Mouse (Mus musculus) large intestine, adult 2 months (tissue): Measurements from ENCODE around the gene Gcn1l1. TPM values are rescaled to one million over a fixed set of nuclear protein-coding genes. Genes with fewer than 3 reads are reported as not detected.
"Not testable (repeated sequence)": the region's sequence is repeated elsewhere in the genome, so short reads cannot be mapped to it uniquely, and the experiment has no call there.

Experiments used
- DNase-seq: peaks from one replicate; pipeline ENCODE4 v3.0.0-alpha.2; 2012; ENCODE audit warnings: low read depth, low spot score
- WGBS: fragments of 180-500 bp; shearing (Covaris S2); methylation state at CpG from one replicate; pipeline ENCODE4 v1.1.7; 2018; 5-methylcytosine and 5-hydroxymethylcytosine counted together
- polyA plus RNA-seq: library from polyadenylated mRNA; depleted of rRNA; stranded (reverse); fragments of >200 nt; gene quantifications from 2 replicates; pipeline ENCODE4 v1.2.3, GENCODE M21; 2012; rRNA removed

Gcn1l1 gene
- polyA plus RNA-seq = 26.0 and 34.9 TPM in 2 replicates

DNA sequence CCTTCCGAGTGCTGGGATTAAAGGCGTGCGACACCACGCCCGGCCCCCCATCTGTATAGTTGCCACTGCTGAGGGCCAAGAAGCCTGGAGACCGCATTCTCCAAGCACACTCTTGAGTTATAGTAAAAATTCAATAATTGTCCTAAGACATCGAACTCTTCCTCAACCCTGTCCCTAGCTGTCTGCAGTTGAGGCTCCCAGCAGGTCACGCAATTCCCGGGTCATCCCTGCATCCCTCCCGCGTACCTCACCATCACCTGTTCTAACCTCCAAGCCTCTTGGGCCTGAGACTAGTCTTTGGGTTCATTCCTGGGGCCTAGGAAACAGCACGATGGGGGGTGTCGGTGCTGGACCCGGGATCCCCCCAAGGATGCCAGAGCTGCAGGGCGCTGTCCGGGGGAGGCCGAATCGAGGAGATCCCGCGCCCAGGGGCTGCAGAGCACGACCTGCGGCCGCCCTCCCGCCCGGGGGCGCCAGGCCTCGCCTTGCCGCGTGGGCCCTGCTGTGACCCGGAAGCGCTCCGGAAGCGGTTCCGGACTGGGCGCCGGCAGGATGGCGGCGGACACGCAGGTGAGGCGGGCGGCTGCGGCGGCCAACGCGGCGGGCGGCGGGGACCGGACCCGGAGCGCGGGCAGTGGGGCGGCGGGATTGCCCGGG is at the start of gene Gcn1l1:
Gene Gcn1l1 (plus strand): TSS at position 518 of the 657 bp plus-strand sequence.
- DNase-seq = peak; percentile 35
- WGBS = 4% methylated on average over 55 of the region's 55 CpGs

DNA sequence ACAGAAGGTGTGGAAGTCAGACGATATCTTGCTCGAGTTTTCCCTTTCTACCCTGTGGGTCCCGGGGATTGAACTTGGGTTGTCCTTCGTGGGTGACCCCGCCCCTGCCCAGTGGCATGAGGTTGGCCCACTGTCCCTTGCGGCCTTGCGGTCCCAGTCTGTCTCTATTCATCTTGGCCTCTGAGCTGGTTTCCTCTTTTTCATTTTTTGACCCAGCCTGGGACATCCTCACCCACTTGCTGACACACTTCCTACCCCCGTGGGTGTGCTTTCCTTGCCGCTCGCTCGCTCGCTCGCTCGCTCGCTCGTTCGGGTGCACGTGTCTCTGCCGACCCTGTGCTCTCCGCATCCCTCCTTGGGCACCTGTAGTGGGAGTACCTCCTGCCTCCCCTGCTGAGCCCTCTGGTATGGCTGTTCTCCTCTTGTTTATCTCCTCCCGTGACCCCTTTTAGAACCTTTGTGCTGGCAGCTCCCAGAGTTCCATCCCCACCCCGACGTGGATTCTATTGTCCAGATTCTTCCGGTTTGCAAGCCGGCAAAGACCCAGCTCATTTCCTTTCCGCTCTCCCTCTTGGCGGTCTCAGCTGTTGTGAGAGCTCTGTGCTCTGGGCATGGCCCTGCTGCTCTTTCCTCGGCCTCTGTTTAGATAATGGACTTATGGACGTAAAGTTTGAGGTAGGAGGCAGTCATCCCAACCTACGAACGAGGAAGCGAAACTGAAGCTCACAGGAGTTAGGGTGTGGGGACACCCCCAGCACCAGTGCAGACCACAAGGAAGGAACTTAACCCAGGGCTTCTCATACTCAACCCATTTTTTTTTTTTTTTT is 48.8 kb upstream of the Gcn1l1 start:
- 68% methylated on average over 32 of the region's 32 CpGs for WGBS

DNA sequence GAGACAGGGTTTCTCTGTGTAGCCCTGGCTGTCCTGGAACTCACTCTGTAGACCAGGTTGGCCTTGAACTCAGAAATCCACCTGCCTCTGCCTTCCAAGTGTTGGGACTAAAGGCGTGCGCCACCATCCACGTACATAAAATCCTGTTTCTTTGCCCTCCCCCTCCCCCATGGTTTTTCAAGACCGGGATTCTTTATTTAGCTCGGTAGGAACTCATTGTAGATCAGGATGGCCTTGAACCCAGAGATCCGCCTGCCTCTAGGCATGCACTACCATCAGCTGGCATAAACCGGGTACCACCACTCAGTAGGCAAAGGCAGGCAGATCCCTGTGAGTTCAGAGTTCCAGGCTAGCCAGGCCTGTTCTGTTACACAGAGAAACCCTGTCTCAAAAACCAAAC is 48.1 kb upstream of the Gcn1l1 start:
- WGBS = 82% methylated on average over 7 of the region's 7 CpGs
- no peak for DNase-seq

More for the DNA sequence above, 48.8 kb upstream of the Gcn1l1 start:
- no peak for DNase-seq

DNA sequence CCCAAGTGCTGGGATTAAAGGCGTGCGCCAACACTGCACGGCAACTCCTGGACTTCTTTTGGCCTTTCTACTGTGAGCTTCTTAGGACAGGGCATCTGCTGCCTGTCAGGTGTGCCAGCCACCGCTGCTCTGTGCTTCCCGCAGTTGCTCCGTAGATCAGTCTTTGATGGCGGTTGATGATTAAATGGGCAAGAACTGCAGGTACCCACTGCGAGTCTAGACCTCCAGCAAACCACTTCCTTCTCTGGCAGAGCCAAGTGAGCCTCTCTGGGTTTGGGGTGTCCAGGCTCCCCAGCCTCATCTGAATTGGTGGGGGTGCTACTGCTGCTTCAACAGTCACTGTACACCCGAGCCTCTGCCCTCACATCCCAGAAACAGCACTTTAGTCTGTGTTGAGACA is 47.6 kb upstream of the Gcn1l1 start:
- 81% methylated on average over 9 of the region's 9 CpGs for WGBS
- no peak for DNase-seq

DNA sequence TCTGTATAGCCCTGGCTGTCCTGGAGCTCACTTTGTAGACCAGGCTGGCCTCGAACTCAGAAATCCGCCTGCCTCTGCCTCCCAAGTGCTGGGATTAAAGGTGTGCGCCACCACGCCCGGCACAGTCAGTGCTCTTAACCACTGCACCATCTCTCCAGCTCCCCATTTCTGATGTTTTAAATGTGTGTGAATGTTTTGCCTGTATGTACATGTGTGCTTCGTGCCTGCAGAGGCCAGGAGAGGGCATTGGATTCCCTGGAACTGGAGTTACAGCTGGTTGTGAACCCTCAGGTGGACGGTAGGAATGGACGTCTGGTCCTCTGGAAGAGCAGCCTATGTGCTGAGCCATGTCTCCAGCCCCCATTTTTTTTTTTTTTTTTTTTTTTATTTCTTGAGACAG is 46.8 kb upstream of the Gcn1l1 start:
- 94% methylated on average over 8 of the region's 8 CpGs for WGBS

DNA sequence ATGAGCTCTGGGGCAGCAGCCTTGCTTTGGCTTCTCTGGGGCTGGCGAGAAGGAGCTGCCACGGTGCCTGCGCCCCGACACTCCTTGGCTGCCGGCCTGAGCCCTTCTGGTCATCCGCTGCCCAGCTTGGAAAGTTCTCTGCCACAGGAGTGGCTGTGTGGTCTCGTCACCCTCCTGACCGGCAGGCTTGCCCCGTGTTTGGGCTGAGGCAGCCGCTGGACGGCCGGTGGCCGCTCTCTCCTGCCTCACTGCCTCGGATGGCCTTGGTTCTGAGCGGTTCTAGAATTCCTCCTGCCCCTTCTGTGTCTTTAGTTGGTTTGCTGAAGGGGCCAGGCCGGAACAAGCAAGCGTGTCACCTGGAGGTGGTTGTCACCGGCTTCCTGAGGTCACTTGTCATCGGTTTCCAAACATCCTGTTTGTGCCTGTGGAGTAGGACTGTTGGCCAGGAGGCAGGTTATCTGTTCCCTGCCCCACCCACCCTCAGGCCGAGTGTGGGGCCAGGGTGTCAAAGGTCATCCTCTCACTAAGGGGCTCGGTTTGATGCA is 44.7 kb upstream of the Gcn1l1 start:
- no peak for DNase-seq
- 45% methylated on average over 21 of the region's 21 CpGs for WGBS

More for the DNA sequence above, 46.8 kb upstream of the Gcn1l1 start:
- DNase-seq = not testable (repeated sequence)

DNA sequence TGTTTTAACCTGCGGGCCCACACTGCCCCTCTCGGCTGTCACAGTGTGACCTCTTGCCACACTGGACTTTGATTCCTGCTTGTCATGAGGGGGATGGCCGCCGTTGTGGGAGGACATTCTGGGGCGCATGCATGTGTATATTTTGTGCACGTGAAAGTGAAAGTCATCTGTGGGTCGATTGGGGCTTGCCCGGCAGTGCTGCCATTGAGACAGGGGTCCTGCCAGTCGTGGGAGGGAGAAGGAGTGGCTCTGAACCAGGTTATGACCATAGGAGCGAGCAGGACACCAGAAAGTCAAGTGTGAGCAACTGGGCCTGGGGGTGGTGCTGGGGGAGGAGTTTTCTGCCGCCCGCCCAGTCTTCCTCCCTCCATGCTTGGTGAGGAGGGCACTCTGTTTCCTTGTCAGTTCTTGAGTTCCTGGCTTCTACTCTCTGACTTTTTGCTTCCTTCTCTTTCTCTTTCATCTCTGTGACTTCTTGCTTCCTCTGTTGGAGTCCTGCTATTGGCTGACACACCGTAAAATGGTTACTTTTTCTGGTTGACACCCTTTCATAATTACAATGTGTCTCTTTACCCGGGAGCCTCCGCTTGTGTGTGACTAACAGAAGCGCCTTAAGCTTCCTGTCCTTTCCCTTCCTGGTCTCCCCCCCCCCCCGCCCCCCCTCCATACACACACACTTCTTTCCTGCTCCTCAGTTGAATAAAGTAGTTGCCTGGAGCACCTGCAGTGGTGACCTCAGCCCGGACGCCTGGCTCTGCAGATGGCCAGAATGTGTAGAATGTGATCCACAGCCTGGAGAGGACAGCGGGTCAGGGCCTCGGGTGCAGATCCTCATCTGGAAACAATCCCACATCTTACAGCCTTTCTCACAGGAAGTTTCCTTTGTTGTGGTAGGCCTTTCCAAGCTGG is 43.2 kb upstream of the Gcn1l1 start:
- 8% methylated on average over 21 of the region's 21 CpGs for WGBS
- DNase-seq = no peak

DNA sequence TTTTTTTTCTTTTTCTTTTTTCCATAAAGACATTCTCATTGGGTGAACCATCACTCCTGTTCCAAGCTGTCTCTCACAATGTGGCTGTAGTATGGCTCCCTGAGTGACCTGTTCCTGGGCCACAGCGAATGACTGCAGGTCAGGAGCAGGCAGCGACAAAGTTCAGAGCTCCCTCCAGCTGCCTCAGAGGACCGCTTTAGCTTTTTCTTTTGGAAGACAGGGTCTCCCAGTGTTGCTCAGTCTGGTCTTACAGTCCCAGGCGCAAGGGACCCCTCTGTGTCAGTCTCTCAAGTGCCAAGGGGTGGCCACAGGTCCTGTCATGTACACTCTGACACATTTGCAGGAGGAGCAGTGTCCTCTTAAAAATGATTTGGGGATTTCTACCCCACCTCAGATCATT is 42.5 kb upstream of the Gcn1l1 start:
- 83% methylated on average over 4 of the region's 4 CpGs for WGBS
- DNase-seq = no peak

DNA sequence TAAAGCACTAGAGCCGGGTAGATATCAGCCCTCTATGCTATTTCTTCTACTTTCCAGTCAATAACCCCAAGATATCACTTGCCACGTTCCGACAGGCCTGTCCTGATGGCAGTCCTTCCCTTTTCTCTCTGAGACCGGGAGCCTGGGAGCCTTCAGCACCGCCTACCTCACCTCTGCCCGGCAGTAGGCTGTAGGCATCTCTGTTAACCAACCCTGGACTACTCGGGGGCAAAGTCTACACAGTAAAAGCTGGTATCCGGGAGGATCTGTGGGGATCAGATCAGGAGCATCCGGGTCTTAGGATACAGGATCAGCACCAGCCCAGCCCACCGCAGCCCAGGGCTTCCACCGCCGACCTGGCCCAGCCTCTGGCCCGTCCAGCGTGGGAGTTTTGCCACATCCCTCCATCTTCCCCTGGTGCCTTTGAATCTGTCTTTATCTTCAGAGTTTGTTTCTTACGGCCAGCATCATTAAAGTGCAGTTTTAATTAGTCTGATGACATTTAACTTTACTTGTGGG is 42.0 kb upstream of the Gcn1l1 start:
- WGBS = 32% methylated on average over 15 of the region's 15 CpGs
- DNase-seq = no peak

DNA sequence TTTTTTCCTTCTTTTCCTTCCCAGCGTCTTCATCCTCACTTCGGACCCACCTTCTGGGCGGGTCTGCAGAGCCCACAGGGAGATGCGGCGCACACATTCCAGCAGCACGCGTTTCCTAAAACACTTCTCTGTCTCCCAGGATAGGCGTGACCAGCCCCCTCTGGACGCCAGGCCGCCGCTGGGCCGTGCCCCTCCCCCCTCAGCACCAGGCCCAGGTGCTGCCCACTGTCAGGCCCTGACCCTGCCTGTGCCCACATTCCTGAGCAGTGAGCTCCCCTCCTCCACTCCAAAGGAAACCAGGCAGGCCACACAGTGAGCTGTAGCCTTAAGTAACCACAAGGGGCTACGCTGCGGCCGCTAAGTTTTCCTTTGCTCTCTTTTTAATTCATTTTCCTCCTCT is 41.1 kb upstream of the Gcn1l1 start:
- 62% methylated on average over 15 of the region's 15 CpGs for WGBS
- no peak for DNase-seq

DNA sequence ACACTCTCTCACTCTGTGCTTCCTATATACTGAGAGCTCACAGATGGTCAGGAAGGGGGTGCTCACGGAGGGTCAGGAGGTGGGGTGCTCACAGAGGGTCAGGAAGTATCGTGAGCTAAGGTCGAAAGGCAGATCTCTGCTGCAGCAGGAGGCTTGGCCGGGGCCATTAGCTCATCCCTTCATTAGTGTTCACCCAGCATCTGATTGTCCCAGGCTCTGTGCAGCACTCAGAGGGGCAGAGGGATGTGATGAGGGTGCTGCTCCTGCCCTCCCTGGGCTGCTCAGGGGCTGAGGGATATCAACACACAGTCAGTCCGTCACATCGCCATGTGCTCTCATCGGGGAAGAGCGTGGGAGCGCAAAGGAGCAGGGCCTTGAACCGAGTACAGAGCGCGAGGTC is 40.6 kb upstream of the Gcn1l1 start:
- DNase-seq = no peak
- 73% methylated on average over 12 of the region's 12 CpGs for WGBS

DNA sequence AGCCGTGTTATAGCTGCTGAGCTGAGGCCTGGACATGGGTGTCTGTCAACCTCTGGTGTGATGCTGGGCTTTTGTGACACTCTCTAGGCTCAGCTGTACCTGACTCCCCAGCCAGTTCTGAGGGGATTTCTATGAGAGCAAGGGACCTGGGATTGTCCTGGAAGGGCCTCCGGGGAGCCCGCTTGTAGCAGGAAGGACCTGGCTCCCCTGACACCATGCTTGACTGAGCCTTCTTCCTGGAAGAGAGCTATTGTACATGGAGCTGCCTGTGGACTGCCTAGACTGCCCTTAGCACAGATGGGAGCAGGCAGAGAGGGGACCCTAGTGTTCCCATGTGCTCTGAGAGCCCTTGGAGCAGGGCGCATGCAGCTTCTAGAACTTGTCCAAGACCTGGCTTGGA is 39.6 kb upstream of the Gcn1l1 start:
- no peak for DNase-seq
- 97% methylated on average over 4 of the region's 4 CpGs for WGBS

DNA sequence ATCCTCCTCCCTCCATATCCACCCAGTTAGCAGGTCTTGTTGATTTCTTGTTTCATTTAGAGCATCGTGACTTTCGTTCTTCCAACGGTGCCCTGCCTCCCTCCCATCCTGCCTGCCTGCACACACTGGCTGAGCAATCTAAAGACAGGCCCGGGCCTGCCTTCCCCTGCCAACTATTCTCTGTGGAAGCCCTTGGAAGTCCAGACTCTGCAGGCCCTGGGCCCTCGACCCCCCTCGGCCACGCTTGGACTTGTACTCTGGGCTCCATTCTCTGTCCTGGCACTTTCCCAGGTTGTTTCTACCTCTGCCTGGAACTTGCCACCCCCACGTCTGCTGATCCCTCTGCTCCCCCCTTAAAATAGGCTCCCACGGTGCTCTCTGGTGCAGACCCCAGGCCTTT is 39.1 kb upstream of the Gcn1l1 start:
- 80% methylated on average over 9 of the region's 9 CpGs for WGBS
- no peak for DNase-seq

DNA sequence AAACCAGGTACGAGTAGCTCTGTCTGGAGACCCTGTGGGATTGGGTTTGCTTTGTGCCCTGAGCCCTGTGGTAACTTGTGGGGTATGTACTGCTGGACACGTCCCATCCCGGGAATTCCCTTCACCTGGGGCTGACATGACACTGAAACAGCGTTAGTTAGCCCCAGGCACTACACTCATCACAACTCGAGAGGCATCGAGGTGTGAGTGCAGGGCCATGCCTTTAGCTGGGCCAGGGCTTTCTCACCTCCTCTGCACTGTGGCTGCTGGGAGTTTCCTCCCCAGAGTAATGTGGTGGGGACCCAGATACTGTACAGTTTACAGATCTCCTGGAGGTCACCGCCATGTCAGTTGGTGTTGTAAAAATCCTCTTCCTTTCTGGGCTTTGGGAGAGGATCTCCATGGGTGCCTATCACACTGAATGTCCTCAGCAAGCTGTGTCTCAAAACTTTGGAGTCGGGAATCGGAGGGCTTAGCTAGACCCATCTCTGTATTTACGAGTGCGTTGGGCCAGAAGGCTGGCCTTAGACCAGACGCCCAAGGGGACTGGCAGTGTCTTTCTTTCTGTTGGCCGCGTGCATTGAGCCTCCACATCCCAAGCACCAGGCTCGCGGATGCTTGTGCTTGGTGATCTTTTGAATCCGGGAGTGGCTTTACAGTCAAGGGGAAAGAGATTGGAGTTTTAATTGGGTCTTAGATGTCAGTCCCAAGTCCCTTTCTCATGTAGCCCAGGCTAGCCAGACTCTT is 38.4 kb upstream of the Gcn1l1 start:
- no peak for DNase-seq
- WGBS = 82% methylated on average over 17 of the region's 17 CpGs

DNA sequence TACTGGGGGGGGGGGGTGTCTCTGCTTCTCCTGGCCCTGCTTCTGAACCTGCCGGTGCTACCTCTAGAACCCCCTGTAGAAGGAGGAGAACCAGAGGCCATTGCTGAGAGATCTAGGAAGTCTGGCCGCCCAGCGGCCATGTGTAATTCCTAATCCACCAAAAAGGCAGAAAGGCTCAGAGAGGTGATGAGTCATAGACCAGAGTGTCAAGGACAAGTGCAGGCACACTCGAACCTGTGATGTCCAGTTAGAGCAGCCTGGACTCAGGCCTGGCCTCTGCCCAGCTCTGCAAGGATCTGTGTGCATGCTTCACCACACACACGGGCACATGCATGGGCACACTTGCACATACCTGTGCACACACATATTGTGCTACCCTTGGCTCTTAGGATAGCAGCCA is 36.9 kb upstream of the Gcn1l1 start:
- 67% methylated on average over 5 of the region's 5 CpGs for WGBS
- no peak for DNase-seq

DNA sequence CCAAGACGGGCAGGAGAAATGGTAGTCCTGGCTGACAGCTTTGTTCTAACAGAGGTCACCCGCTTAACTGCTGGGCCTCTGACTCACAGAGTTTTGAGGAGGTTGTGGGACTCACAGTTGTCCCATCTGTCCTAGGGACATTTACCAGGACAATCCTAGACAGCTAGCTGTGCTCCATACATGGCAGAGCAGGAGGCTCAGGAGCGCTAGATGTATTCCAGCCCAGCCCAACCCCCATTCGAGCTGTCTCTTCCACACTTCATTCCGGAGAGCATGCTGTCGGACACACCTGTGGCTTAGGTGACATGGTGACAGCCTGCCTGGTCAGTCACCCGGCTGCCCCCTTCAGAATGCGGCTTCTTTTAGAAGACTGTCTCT is 35.7 kb upstream of the Gcn1l1 start:
- WGBS = 63% methylated on average over 8 of the region's 8 CpGs

DNA sequence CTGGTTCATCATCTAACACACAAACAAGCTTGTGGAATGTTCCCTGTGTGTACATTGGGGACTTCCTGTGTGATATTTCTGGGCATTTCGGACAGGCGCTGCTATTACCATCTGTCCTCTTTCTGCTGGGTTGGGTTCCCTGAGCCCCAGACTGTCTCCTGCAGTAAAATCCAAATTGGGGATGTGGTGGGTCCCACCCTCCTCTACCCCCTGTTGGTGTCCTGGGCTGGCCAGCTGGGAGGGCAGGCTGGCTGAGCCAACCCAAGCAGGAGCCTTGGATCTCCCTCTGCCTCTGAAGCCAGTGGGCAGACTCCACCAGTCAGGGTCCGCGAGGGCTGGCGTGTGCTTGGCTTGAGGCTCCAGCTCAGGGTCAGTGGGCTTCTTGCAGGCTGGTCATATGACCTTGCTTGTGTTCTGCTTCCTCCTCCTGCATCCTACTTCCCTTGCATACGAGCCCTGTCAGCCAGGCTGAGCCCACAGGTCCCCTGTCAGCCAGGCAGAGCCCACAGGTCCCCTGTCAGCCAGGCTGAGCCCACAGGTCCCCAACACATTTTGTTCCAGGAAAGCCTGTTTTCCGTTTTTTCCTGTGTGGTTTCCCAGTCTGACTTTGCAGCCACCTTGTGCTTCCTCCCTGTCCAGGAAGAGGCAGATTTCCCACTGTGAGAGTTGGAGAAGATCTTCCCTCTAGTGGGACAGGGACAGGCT is 35.2 kb upstream of the Gcn1l1 start:
- whole genome bisulfite sequencing = 61% methylated on average over 7 of the region's 7 CpGs
- DNase-seq = no peak

More for the DNA sequence above, 35.7 kb upstream of the Gcn1l1 start:
- DNase-seq = no peak

DNA sequence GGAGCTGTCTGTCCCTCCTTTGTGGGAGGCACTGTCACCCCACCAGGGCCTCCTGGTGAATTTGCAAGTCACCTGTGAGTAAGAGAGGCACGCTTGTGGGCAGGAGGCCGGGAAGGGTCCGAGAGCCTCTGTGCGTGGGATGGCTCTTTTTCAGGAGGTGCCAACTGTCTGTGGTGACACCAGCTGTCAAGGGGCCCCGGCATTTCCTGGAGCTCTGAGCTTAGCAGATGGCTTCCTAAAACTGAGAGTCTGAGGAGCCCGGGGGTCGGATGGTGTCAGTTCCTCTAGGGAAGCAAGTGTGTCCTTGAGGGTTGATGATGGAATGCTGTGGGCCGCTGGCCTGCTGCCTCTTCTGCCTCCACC is 34.6 kb upstream of the Gcn1l1 start:
- WGBS = 80% methylated on average over 8 of the region's 8 CpGs
- DNase-seq = no peak
